Mouse (Mus musculus) spleen, postnatal 10 days (tissue): Measurements from ENCODE around the gene Eftud2.

Experiments used
- DNase-seq, 2 experiments: peaks; one replicate each; pipeline ENCODE4 v3.0.0; 2021 to 2022; ENCODE audit warnings: low spot score in 2 of 2

Gene Eftud2

GRCm38 (mm10) chr11:102879558-102879957 lies 1.2 kb downstream of the Eftud2 start:
- no peak for DNase-seq

GRCm38 (mm10) chr11:102874801-102875334 lies 5.9 kb downstream of the Eftud2 start:
- DNase-seq: no peak

GRCm38 (mm10) chr11:102864272-102864671 lies 16.5 kb downstream of the Eftud2 start:
- peak in 1 of 2 experiments; percentile 72 for DNase-seq

- DNase-seq: no peak
These were observed 20.9 kb downstream of the Eftud2 start for GRCm38 (mm10) chr11:102859933-102860332.

- DNase-seq: no peak
These were observed 21.8 kb downstream of the Eftud2 start for GRCm38 (mm10) chr11:102858951-102859350.

GRCm38 (mm10) chr11:102855941-102856340 lies 24.8 kb downstream of the Eftud2 start:
- DNase-seq: no peak

GRCm38 (mm10) chr11:102853760-102854159 lies 27.0 kb downstream of the Eftud2 start:
- DNase-seq: no peak

GRCm38 (mm10) chr11:102851883-102852282 lies 28.9 kb downstream of the Eftud2 start:
- peak; percentile 23 to 74 for DNase-seq

GRCm38 (mm10) chr11:102845926-102846325 lies 34.9 kb downstream of the Eftud2 start:
- no peak for DNase-seq

- no peak for DNase-seq
These were observed 42.1 kb downstream of the Eftud2 start for GRCm38 (mm10) chr11:102838616-102839150.

- DNase-seq: no peak
These were observed 42.7 kb downstream of the Eftud2 start for GRCm38 (mm10) chr11:102838126-102838525.

- no peak for DNase-seq
These were observed 43.4 kb downstream of the Eftud2 start for GRCm38 (mm10) chr11:102837385-102837784.

- DNase-seq: no peak
These were observed 44.6 kb downstream of the Eftud2 start for GRCm38 (mm10) chr11:102836146-102836545.

- no peak for DNase-seq
These were observed 45.2 kb downstream of the Eftud2 start, which contains the start of gene Higd1b for GRCm38 (mm10) chr11:102835549-102835948. Gene Higd1b (plus strand): TSS chr11:102835849.

GRCm38 (mm10) chr11:102834219-102834618 lies 46.6 kb downstream of the Eftud2 start:
- no peak for DNase-seq

GRCm38 (mm10) chr11:102832700-102833297 lies 48.0 kb downstream of the Eftud2 start:
- DNase-seq: no peak

- no peak for DNase-seq
These were observed 50.5 kb downstream of the Eftud2 start for GRCm38 (mm10) chr11:102830276-102830675.

- no peak for DNase-seq
These were observed 53.7 kb downstream of the Eftud2 start for GRCm38 (mm10) chr11:102827097-102827496.

GRCm38 (mm10) chr11:102826476-102826875 lies 54.3 kb downstream of the Eftud2 start:
- no peak for DNase-seq

GRCm38 (mm10) chr11:102821231-102821630 lies 59.6 kb downstream of the Eftud2 start:
- DNase-seq: no peak

- no peak for DNase-seq
These were observed 60.4 kb downstream of the Eftud2 start for GRCm38 (mm10) chr11:102820432-102820831.

GRCm38 (mm10) chr11:102819783-102820385 lies 60.9 kb downstream of the Eftud2 start:
- DNase-seq: no peak
